Mouse (Mus musculus) fibroblast of lung, adult 2 months (primary cell): ENCODE measurements at regions not wholly inside any gene's neighbourhood (a gene's known extent, or its start where the extent isn't known, plus 50 kb on each side); places are given as distances from the start of the nearest gene placed in this dataset.

Experiments
- DNase-seq: peaks from one replicate; pipeline ENCODE4 v3.0.0-alpha.2; 2011; ENCODE audit warnings: low read depth

DNA sequence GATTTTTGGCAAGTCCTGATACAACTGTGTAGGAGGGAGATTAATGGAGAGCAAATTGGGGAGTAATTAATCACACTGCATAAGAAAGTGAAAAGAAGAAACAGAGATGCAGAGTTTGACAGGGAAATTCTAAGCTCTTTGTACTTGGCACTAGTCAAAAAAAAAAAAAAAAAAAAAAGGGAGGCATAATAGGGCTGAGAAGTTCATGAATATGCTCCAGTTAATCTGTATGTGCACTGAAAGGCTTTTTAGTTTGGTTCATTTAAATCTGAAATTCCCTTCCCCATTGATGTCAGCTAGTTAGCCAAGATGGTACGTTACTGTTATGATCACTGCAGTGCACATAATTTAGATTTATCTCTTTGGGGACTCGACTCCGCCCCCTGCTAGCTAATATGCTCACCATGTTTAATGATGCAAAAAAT, 470.8 kb upstream of the Map3k7 start:
- no peak for DNase-seq

- DNase-seq: no peak
Observed at GRCm38 (mm10) chr4:31499888-31500287, 464.0 kb upstream of the Map3k7 start.

DNA sequence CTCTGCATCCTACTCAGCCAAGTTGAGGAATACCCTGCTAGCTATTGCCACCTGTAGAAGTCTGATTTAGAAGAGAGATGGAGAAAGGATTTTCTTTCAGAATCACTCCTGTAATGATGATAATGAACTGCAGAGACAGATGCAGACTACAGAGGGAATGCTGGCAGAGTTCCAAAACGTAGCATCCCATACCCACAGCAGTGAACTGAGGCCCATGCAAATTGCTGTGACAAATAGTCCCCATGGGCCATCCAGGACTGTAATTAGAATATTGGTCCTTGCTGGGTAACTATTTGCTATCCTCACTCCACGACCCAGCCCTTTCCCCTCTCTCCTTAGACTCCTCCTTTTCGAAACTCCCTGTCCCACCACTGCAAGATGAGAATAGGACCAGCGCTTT, 463.5 kb upstream of the Map3k7 start:
- no peak for DNase-seq

- DNase-seq: peak; percentile 7
Observed at GRCm38 (mm10) chr4:31525638-31526207, 438.2 kb upstream of the Map3k7 start.

GRCm38 (mm10) chr4:31536811-31537210, 427.1 kb upstream of the Map3k7 start:
- no peak for DNase-seq

- no peak for DNase-seq
Observed at GRCm38 (mm10) chr4:31553780-31554394, 410.0 kb upstream of the Map3k7 start.

DNA sequence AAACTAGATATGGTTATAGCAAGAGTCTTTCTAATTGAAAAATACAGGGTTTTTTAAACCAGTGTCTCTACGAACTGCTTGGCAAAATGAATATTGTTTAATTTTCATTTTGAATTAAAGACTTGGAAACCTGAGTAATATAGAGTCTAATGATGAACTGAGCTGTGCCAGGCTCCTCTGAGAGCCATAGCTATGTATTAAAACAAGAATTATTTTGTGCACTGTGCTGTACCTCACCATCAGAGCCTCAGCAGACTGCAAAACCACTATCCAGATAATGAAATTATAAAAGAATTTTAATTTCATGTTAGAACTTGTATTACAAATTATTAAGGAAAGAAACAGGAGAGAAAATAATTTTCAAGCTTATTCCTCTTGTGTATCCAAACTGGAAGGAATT, 408.8 kb upstream of the Map3k7 start:
- DNase-seq: no peak

- DNase-seq: no peak
Observed at GRCm38 (mm10) chr4:31557261-31557660, 406.6 kb upstream of the Map3k7 start.

DNA sequence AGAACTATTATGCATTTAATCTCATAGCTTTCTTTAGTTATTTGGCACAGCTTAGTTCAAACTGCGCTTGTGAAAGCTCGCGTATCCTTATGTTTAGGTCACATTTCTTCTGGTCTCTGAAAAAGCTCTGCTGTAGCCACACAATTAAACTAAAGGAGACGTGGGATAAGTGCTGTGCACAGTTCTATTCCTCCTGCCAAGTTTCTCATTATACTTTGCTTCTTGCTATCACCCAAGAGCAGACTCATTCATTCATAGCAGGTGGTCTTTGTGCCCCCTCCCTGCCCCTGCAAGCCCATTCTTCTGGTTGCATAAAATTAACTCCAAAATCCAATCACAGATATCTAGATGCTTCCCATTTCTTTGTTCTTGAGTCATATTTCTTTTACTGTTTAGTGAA, 403.6 kb upstream of the Map3k7 start:
- DNase-seq: no peak

- no peak for DNase-seq
Observed at GRCm38 (mm10) chr4:31561183-31561582, 402.7 kb upstream of the Map3k7 start.

DNA sequence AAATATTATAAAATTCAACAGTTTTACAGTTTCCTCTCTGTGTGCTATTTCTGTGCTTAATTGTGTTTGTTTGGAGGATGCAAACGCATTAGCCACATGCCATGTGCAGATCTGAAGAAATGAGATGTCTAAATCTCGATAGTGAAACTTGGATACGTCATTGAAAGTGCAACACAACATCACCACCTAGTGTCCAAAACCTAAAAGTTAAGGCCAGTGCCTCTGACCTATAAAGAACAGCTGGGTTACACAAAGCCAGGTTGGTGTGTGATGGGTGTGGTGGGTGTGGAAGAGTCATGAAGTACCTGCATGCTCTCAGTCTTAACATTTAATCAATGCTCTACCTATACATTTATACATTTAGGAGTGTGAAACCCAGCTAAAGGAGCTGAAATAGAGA, 402.1 kb upstream of the Map3k7 start:
- DNase-seq: peak; percentile 5

DNA sequence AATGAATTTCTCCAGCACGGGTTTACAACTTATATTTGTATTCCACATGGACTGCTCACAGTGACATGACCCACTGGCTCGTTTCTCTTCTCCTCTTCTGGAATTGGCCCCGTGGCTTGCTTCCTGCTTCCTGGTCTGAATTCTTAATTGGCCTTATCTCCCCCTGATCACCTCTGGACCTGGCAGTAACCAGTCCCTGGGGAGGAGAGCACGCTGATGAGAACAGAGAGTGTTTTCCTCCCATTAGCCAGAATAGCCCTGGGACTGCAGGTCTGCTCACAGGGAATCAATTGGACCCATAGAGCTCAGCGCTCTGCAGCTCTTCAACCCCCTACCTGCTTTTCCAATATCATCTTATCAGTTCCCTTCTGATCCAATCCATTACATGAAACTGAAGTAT, 397.7 kb upstream of the Map3k7 start:
- no peak for DNase-seq

DNA sequence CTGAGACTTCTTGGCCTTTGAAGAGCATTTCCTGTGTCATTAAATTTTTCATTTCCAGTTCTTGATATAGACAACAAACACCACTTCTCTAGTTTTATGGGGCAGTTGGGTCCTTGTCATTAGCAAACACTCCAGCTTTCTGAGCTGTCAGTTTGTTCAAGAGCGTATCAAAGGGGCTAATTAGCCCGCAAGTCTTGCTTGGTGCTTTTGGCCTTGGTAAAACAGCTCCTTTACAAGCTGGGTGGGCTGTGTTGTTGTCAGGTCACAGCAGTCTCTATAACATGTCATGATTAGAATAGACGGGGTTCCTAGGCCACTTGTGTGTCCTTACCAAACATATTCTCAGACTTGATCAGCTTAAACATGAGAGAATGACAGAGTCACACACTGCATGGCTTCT, 397.1 kb upstream of the Map3k7 start:
- DNase-seq: no peak

DNA sequence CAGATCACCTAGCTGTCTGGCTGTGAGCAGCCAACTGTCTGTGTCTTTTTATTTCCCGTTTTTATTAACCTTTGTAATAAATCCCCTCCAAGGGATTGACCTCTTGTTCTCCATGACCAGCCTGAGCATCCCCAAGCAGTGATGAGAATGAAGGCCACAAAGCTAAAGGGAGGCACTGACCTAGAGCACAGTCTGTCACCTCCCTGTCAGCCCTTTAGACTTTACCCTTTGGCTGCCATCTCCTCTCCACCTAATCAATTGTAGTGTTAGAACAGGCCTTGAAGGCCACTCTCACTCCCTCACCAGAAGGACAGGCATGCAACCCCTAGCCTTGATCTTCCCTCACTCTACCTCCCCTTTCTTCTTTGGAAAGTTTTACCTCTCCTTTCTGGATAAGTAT, 394.2 kb upstream of the Map3k7 start:
- no peak for DNase-seq

- no peak for DNase-seq
Observed at GRCm38 (mm10) chr4:31576982-31577579, 386.8 kb upstream of the Map3k7 start.

DNA sequence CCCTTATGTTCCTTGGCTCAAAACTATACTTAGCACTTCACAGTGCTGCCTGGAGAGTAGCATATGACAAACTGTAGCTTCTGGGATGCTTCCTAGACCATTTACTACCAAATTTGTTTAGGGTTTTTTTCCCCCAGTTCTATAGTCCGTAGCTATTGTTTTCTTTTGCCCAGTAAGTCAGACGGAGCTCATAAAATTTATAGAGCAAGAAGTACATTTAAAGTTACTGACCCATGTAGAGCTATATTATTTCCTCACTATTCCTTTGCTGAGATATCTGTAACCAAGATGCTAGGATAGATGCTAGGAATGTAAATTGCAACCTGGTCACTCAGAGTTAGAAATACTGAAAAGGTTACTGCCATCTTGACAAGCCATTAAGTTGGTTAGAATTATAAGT, 380.4 kb upstream of the Map3k7 start:
- no peak for DNase-seq

- DNase-seq: no peak
Observed at GRCm38 (mm10) chr4:31584171-31584570, 379.7 kb upstream of the Map3k7 start.

DNA sequence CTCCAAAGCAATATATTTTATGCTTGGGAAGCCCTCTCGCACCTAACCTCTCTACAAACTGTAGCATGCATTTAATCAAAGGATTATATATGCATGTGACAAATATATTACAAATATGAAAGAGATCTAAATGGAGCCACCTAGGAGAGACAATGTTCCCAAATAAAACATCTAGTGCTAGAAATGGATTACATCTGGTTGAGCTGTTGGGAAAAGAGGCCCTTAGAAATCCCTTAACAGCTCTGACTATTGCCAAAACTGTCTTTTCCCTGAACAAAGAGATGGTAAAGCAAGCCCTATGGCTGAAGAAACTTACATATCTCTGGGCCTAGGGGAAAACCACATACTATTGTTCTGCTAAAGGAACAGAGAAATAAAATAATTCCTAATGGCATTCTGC, 369.8 kb upstream of the Map3k7 start:
- no peak for DNase-seq

- DNase-seq: no peak
Observed at GRCm38 (mm10) chr4:31601536-31601935, 362.4 kb upstream of the Map3k7 start.

DNA sequence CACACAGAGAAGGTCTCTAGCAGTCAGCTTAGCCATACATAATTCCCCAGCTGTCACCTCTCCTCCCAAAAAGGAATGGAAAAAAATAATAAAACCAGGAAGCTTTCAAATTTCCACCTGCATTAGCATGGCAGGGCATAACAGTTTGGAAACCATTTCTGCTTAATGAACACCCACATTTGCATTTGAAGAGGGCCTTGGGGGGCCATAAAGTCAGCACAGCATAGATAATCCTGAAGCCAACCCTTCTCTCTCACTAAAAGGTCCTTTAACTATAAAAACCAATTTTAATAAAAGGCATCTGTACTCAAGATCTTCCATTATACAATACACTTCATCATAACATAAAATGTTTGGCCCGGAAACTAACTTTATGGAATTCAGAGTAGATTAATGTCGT, 360.1 kb upstream of the Map3k7 start:
- DNase-seq: no peak

- no peak for DNase-seq
Observed at GRCm38 (mm10) chr4:31608811-31609210, 355.1 kb upstream of the Map3k7 start.

- peak; percentile 13 for DNase-seq
Observed at GRCm38 (mm10) chr4:31609559-31609958, 354.3 kb upstream of the Map3k7 start.

DNA sequence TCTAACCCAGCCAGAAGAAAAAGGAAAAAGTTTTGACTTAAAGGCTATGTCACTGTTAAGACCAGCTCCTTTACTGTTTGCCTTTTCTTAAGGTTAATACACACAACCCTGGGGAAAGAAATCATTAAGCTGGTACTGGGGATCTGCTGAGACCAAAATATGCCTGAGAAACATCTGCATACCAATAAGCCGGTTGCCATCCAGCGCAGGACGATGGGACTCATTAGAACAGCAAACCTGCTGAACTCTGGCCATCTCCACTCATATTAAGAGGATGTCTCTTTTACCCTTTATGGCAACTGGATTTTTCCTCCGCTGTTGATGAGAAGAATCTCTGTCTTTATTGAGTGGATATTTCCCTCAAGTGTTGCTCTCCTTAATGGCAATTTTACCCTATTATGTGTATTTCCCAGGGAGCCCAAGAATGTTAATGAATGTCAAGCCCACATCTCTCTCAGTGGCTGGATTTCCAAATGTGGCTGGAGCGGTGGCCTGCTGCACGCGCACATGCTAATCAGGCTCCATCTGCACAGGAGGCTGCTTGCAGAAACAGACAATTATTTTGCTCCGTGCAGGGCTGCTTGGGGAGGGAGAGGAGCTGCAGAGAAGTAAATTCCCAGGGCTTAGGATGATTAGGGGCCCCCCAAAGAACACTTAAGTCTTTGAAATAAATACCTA, 351.6 kb upstream of the Map3k7 start:
- no peak for DNase-seq
